Mouse (Mus musculus) adrenal gland, postnatal 4 days (tissue): Measurements from ENCODE around the gene Dhx58. TPM values are rescaled to one million over a fixed set of nuclear protein-coding genes. Genes with fewer than 3 reads are reported as not detected.

Source experiments
- DNase-seq, 2 experiments: peaks; one replicate each; pipeline ENCODE4 v3.0.0; 2021 to 2022; ENCODE audit warnings: low spot score in 2 of 2, mixed read lengths in 2 of 2
- total RNA-seq, 2 experiments: library from RNA; stranded (reverse); gene quantifications; 2 replicates each; pipeline ENCODE4 v1.2.3; 2021

Dhx58 gene
- total RNA-seq, 2 experiments from 2014 or later: 12.6 to 14.2 TPM

DNA sequence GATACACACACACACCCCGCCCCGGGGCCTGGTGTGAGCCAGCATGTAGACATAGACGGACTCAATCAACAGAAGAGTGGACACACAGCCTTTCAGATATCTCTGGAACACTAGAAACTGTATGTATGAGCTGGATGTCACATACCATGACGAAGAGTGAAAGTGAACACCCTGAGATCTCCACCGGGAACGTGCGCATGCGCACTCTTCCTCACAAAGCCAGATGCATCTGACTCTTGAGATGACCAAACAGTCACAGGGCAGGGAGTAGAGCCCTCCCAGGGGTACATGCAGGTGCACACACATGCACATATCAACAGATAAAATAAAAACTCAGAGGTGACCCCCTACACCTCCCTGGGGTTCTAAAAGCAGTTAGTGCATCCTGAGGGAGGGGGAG lies 55.7 kb downstream of the Dhx58 start:
- DNase-seq: no peak

DNA sequence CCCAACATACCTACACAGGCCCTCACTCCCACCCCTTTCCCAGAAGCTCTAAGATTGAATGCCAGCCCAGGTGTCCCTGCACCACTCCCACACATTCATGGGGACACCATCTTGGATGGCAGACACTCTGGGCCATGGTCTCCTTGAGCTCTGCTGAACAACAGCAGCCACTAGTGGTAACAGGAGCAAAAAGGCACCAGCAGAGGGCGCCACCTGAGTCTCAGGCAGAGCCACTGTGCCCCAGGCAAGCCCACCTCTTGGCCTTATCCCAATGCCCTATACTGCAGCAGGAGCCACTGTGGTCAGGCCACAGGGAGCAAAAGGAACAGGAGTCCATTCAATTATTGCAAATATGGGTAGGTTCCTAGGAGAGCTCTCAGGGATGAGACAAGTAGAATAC lies 57.8 kb downstream of the Dhx58 start:
- no peak for DNase-seq

Other genes with a start within 250 kb of the Dhx58 start
- 10 to 100 TPM; 48.8 to 50.0 TPM for gene Klhl11, start 231.5 kb downstream of the Dhx58 start, total RNA-seq
- 100 to 1,000 TPM; 420 to 464 TPM for gene Acly, start 176.3 kb downstream of the Dhx58 start, total RNA-seq
- 1 to 10 TPM; 2.2 TPM for gene Ttc25, start 158.7 kb downstream of the Dhx58 start, total RNA-seq
- gene Cnp, start 129.4 kb downstream of the Dhx58 start, total RNA-seq: 10 to 100 TPM; 49.5 to 51.3 TPM
- 10 to 100 TPM; 49.5 to 50.0 TPM for gene Nkiras2, start 85.0 kb downstream of the Dhx58 start, total RNA-seq
- 100 to 1,000 TPM; 296 to 306 TPM for gene Dnajc7, start 84.1 kb downstream of the Dhx58 start, total RNA-seq
- under 1 TPM; 0.59 to 0.64 TPM for gene Zfp385c, start 11.8 kb downstream of the Dhx58 start, total RNA-seq
- 10 to 100 TPM; 54.4 to 56.9 TPM for gene Kat2a, start 8.2 kb upstream of the Dhx58 start, total RNA-seq
- 1 to 10 TPM in 1 of 2 experiments, under 1 TPM in 1; 0.51 to 1.0 TPM for gene Hspb9, start 9.6 kb upstream of the Dhx58 start, total RNA-seq
- 100 to 1,000 TPM; 171 to 182 TPM for gene Rab5c, start 33.9 kb upstream of the Dhx58 start, total RNA-seq
- gene Kcnh4, start 55.7 kb upstream of the Dhx58 start, total RNA-seq: under 1 TPM; 0.39 to 0.40 TPM
- gene Hcrt, start 58.7 kb upstream of the Dhx58 start, total RNA-seq: not detected
- 10 to 100 TPM; 15.4 to 15.5 TPM for gene Ghdc, start 66.7 kb upstream of the Dhx58 start, total RNA-seq
- gene Stat5b, start 146.5 kb upstream of the Dhx58 start, total RNA-seq: 10 to 100 TPM; 68.2 to 68.7 TPM
- gene Stat5a, start 155.1 kb upstream of the Dhx58 start, total RNA-seq: 10 to 100 TPM; 34.1 to 42.1 TPM
- gene Stat3, start 235.3 kb upstream of the Dhx58 start, total RNA-seq: 10 to 100 TPM; 72.8 to 74.9 TPM